Mouse (Mus musculus) cerebellum, postnatal 36 days (tissue): ENCODE data around the gene Ift172.
"Not testable (repeated sequence)": the region's sequence is repeated elsewhere in the genome, so short reads cannot be mapped to it uniquely, and the experiment has no call there.

Experiments
- DNase-seq, 2 experiments: peaks; one replicate each; pipeline ENCODE4 v3.0.0; 2021 to 2022; ENCODE audit warnings: mixed read lengths in 2 of 2

Gene Ift172

DNA sequence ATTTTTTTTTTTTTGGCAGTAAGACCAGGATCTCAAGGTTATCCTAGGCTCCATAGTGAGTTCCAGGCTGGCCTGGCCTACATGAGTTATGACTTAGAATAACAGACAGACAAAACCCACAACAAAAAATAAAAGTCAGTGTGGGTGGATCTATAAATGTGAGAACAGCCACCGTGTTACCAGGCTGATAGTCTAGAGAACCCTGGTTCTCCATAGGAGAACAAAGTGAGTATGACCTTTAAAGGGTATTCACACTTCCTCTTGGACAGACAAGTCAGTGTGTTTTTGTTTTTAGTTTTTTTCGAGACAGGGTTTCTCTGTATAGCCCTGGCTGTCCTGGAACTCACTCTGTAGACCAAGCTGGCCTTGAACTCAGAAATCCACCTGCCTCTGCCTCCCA, 34.9 kb downstream of the Ift172 start:
- no peak for DNase-seq

DNA sequence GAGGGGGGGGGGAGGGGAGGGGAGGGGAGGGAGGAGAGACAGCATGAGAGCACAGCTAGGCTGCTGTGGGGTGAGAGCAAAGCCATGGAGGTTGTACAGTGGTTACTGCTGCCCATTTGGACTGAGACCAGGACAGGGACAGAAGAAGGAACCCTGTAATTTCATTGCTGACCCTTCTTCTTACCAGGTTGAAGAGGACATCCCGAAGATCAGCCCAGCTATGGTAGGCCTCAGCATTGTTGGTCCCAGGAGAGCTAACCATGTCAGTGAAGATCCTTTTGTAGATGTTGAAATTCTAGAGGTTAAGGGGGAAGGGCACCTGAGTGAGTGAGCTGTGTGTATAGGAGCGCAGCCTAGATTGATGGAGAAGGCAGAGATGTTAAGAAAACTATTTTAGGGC, 35.5 kb downstream of the Ift172 start:
- no peak for DNase-seq

DNA sequence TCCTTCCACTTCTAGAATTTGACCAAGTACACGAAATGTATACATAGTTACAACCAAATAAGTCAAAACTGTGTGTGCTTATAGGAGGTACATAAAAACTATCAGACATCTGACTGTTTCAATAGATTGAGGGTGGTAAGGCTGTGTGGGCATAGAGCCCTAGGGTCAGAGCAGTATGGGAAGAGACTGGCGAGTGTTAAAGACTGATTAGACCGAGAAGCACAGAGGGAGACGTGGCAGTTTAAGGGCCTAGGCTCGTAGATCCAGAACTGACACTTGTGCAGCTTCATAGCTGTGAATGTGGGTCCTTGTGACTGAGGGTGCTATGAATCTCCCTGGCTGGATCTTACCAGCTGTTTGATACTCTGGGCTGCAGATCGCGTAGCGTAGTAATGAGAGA, 36.0 kb downstream of the Ift172 start:
- no peak for DNase-seq

DNA sequence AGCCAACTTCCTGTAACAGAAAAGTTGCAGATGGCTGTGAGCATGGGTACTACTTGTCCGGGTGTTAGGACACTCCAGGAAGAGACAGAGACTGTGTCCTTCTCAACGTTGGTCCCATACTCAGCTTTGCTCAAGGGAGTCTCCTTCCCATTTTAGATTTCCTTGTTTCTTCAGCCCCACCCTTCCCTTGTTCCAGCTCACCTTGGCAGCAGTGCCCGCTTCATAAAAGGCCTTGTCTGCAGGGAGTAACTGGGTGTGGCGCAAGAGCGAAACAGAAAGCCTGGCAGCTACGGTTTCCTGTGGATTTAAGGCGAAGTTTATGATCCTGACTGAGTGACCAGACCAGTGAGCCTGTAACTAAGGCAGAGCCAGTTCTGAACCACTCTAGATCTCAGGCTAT, 36.5 kb downstream of the Ift172 start:
- DNase-seq: no peak

DNA sequence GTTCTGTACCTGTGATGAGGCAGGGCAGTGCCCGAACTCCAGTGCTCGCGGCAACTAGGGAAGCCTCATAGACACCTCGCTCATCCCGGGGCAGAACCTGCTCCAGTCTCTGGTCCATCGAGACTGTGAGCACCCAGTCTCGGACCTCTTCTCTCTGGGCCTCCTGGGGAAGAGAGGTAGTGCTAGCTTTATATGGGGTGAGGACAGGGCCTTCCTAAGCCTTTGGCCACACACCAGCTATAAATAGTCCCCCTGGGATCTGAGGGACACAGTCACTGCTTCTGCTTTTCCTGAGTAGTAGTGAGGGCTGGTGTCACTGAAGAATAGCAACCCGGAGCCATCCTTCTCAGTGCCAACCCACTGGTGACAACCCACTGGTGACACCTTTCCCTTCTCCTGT, 37.1 kb downstream of the Ift172 start:
- no peak for DNase-seq

DNA sequence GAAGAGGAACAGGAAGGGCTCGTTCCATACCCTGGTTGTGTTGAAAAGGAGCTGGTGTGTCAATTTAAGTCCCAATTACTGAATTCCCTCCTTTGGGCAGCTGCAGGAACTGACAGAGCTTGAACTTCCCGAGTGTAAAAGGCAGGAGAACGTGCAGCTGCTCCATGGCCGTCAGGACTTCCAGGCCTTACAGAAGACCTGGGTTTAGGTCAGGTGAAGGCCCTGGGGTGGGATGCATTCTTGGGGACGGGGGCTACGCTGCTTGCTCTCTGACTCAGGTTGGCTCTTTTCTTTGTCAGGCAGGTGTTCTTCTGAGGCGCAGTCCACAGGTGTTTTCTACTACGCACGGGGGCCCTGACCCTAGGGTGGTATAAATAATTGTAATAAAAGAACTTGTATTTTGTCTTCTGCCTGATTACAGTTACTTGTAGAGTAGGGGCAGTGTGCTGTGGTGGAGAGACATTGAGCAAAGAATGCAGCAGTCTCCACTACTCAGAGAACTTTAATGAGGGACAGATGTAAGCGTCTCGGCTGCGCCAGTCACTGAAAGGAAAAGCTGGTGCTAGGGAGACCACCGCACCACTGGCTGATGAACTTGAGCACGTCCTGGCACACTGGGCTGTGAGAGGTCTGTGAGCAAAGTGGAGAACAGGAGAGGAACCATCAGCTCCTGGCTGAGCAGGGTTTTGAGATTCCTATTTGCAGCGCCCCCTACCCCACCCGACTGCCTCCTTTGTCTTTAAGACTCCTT, 37.9 kb downstream of the Ift172 start:
- no peak for DNase-seq

DNA sequence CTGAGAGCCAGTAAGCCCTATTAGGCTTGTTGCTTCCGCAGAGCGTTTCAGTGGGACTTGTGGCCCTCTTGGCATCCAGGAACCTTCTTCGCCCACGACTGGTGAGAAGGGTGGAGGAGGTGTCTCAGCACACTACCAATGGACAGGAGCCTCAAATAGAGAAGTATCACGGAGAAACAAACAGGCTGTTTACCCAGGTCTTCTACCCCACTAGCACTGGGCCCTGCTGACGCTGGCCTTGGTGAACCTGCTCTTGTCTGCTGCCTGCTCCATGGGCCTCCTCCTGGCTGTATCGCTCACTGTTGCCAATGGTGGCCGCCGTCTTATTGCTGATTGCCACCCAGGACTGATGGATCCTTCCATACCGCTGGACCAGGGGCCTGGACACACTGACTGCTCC, 38.8 kb downstream of the Ift172 start:
- DNase-seq: no peak

DNA sequence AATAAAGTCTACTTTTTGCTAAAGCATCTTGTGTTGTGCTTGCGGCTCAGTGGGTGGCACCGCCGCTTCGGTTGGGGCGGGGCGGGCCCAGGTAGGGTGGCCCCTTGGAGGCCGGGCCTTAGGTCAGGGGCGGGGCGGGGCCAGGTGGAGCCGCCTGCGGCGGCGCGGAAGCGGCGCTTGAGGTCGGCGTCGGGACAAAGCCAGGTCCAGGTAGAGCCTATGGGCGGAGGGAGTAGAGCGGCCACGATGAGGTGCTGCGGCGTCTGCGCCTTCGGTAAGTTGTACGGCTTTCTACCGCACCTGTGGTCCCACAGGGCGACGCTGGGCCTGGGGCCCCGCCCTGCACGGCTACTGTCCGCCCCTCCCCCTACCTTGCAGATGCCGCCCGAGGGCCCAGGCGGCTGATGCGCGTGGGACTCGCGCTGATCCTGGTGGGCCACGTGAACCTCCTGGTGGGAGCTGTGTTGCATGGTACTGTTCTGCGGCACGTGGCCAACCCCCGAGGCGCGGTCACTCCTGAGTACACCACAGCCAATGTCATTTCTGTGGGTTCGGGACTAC, 39.3 kb downstream of the Ift172 start, which contains the start of gene Krtcap3:
Gene Krtcap3, plus strand, starts transcription at position 151 of the 561 bp plus-strand sequence.
- peak; percentile 18 to 21 for DNase-seq

DNA sequence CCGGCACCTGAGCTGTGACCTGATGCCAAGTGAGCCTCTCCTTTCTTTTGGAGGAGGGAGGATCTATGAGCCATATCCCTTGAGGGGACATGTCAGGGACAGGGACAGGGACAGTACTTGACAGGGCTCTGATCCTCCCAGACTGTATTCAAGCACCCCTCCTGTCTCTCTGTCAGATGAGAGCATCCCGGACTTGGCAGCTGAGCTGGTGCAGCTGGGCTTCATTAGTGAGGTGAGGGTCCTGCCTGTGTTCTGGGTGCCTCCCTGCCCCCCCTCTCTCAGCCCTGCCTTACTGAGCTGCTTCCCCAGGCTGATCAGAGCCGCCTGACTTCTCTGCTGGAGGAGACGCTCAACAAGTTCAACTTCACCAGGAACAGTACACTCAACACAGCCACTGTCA, 40.2 kb downstream of the Ift172 start:
- DNase-seq: no peak

DNA sequence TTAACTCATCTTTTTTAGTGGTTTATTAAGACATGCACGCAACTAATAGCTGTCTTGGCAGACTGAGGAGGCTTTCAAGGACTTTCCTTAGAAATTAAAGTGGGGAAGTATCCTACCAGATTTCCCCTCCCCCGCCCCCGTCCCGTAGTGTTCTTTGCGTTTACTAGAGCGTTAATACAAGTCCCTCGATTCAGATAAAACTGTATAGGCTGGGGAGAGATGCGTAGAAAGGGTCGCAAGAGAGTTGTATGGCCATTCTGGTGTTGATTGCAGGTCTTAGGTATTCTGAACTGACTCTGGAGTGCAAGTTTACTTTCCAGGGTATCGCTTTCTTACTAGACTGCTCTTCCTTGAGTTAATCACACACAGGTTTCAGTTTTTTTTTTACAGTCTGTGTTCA, 48.7 kb downstream of the Ift172 start:
- no peak for DNase-seq

DNA sequence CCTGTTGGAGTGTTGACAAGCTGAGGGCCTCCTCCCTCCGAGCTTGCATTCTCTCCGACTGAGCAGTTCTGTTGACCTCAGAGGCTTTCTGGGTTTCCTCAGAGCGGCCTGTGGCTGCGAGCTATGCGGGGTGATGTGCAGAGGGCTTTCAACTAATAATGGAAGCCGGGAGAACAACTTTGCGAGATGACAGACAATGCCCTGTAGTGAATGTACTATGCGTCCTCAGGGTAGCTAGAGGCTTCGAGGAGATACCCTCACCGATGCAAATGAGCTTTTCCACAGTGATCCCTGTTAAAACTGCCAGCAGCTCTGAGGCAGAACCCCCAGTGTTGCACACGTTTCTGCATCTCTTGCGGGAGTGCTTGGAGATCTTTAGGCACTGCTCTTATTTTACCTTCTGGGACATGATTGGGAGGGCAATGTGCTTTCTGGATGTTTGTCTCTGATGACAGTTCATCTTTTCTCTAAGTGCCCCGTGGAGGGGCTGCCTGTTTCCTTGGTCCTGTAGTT, 49.3 kb downstream of the Ift172 start:
- no peak for DNase-seq

DNA sequence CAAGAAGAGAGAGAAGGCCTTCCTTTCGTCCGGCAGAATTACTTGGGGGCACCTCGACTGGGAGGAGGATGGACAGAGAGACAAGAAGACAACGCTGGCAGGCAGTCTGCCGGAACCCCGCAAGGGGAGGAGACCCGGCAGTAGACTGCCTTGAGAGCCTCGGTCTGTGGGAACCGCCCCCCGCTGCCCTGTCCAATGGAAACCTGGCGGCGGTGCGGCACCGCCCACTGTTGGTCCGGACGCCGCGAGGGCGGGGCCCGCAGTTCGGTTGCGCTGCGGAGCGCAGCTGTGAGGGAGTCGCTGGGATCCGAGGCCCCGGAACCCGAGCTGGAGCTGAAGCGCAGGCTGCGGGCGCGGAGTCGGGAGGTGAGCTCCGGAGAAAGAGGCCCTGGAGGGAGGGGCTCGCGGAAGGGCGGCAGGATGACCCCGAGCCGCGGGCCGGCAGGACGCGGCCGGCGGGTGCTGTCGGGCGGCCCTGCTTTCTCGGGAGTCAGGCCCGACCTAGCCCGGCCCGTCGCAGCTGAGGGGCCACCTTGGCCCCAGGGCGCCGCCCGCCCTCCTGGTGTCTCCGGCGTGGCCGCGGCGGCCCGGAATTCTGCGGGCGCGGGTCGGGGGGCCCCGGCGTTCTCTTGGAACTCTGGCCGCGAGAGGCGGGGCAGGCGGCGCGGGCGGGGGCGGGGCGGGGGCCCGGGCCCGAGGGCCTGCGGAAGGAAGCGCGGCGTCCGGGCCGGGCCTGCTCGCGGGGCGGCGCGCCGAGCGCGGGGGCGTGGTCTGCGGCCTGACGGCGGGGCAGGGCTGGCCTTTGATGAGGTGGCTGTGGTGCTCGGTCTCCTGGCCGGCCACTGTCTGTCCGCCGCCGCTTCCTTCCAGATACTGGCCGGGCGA, 50.0 kb downstream of the Ift172 start, which contains the start of the genes Nrbp1 and Gm9970:
Gene Nrbp1, plus strand, starts transcription at position 228 of the 885 bp plus-strand sequence.
Gene Gm9970, minus strand, starts transcription at position 596 of the 885 bp plus-strand sequence.
- peak; percentile 94 to 98 for DNase-seq

DNA sequence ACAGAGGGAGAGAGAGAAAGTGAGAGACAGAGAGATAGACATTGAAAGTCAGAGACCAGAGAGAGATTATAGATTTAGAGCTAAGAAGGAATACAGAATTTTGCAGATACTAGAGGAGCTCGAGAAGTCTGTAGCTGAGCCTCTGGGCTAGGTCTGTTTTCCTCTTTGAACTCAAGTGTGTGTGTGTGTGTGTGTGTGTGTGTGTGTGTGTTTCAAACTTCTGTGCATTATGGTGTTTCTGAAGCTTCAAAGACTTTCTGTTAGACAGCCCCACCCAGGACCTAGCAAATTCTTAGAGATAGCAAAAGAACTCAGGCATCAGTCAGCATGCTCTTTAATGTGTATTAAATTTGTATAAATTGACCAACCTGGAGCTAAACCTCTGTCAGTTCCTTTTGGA, 64.3 kb downstream of the Ift172 start:
- no peak for DNase-seq

DNA sequence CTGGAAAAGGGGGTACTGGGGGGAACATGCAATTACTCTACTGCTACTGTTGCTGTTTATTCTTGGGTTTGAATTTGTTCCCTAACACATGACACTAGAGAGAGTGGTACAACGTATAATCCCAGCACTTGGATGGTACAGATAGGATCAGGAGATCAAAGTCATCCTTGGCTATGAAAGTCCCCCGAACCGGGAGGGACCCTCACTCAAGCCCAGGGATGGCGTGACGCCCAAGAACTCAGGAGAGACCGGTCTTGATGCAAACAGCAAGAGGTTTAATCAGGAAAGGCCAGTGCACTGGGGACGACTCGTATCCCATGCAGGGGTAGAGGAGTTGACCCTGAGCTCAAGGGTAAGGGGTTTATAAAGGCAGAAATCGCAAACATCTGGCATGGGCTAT, 68.2 kb downstream of the Ift172 start:
- no peak for DNase-seq

DNA sequence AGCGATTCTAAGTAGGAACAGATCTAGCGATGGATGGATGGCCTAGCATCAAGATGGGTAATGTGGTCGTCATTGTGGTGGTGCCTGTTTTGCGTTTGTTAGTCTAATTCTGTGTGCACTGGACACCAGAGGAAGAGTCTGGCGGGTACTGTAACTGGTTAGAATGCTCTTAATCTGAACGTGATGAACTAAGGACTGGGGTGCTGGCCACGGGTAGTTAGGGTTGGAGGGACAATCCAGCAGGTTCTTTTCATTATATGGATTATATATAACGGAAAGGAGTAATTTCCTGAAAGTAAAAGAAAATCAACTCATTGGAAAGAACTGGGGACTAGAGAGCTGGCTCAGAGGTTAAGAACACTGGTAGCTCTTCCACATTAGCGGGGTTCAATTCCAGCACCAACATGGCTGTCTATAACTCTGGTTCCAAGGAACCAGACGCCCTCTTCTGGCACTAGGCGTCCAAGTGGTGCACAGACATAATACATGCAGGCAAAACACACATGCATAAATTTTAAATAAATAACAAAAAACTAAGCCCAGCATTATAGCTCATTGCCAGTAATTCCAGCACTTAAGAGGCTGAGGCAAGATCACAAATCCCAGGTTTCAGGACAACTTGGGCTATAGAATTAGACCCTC, 69.5 kb downstream of the Ift172 start:
- peak in 1 of 2 experiments; percentile 20 for DNase-seq

DNA sequence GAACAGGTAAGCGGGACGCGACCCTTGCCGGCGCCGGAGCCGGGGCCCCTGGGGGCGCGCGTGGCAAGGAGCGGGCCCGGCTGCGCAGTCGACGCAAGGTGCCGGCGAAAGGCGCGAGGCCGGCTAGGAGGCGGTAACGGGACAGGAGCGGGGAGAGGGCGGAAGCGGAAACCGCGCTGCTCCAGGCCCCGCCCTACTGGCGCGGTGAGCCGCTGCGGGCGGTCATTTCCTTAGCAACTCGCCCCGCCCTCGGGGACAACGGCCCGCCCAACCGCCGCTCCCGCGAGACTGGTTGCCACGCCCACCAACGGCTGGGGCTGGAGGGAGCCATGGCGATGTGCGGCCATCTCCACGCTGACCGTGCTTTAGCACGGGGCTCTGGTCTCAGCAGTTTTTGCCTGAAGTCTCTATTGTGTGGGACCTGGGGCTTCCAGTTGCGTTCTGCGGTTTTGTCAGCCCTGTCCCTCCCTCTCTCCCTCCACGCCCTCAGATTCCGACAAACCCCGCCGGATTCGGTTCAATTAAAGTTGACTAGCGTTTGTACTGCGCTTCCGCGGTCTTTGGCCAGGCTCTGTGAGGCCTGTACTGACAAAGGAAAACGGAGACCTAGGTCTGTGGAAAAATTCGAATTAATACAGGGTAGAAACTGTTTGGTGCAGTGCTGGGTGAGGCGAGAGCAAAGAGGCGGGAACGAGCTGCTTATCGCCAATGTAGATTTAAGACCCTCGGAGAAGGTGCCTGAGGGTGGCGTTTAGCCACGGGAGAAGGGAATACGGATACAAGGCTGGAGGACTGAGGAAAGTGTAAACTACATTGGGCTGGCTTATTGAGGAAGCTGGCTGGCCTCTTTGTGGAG, 70.2 kb downstream of the Ift172 start, which contains the start of gene Ppm1g:
Gene Ppm1g, minus strand, starts transcription at position 240 of the 856 bp plus-strand sequence.
- peak; percentile 93 to 97 for DNase-seq

DNA sequence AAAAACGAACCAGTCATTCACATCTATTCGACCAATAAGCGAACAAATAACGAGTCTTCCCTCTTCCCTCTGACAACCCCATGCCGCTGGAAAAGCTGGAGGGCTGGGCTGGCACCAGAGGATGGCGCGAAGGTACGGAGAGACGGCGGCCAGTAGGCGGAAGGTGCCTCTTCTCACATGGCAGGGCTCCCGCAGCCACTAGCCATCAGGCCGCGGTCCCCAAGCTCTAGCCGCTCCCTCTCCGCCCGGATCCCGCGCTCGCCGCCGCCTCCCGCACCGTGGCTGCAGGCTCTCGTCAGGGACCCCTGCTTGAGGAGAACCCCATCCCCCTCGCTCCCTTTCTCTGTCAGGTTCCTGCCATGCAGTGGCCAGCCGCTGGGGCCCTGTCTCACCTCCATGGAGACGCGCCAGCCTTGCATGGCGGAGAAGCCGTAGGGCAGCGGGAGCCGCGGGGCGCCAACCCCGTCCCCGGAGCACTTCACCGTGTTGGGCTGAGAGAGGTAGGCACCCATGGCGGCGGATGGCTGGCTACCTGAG, 70.9 kb downstream of the Ift172 start:
- DNase-seq: no peak

DNA sequence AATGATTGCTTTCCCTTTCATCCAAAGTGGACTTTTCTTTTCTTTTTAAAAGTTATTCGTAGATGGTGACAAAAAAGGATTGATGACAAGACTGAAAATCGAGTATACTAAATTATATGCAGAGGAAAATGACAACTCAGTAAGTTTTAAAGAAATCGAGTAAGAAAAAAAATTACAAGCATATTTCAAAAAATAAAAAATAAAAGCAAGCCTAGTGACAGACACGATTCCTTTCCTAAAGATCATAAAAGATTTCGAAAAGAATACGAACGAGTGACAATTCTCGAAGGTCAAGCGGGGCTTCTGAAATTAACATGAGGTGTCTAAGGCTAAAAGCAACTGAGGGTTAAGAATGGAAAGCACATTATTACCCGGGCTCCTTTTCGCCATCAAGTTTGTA, 71.4 kb downstream of the Ift172 start:
- no peak for DNase-seq

DNA sequence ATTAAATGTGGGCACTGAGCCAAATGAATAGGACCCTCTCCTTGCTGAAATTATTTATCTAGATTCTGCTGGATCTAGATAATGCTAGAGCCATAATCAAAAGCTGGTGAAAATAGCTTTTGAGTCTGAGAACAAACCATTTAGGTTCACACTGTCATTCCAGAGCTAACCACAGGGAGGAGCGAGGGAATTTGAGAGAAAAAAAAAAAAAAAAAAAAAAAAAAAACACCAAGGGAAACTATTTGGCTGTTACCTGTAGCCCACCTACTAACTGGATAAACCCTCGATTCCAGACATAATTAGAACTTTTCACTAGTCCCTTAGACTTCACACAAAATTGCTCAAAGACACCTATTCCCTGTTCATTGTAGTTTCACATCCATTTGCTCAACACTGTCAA, 71.8 kb downstream of the Ift172 start:
- DNase-seq: no peak

DNA sequence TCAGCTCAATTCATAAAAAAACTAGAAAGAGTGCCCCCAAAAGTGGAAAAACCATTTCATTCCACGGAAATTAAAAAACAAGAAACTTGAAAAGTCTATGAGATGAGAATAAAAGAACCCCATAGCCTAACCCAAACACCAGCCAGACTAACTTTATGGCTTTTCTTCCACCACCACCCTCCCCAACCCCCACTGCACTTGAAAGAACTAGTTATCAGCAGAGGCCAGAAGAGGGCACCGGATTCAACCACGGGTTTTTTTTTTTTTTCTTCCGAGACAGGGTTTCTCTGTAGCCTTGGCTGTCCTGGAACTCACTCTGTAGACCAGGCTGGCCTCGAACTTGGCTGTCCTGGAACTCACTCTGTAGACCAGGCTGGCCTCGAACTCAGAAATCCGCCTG, 72.6 kb downstream of the Ift172 start:
- no peak for DNase-seq

DNA sequence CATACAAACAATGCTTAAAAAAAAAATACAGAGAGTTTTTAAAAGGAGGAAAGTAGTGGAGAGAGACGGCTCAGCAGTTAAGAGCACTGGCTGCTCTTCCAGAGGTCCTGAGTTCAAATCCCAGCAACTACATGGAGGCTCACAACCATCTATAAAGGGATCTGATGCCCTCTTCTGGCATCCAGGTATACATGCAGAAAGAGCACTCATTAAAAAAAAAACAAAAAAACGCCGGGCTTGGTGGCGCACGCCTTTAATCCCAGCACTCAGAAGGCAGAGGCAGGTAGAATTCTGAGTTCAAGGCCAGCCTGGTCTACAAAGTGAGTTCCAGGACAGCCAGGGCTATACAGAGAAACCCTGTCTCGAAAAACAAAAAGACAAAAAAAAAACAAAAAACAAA, 74.4 kb downstream of the Ift172 start:
- DNase-seq: not testable (repeated sequence)
